Mouse (Mus musculus): ENCODE data around the gene Tada2b.

The Tada2b gene

GRCm38 (mm10) chr5:36484171-36484990 is at the start of gene Tada2b, which contains the start of gene Ccdc96:
TSS of gene Tada2b (minus strand) at chr5:36484285.
TSS of gene Ccdc96 (plus strand) at chr5:36484588.
- peak; percentile 92 for DNase-seq (ENCODE audit: low spot score)

GRCm38 (mm10) chr5:36530129-36530751 is 46.2 kb upstream of the Tada2b start:
- peak; percentile 85 for DNase-seq (ENCODE audit: low spot score)

- no peak for DNase-seq (ENCODE audit: low spot score)
Observed at GRCm38 (mm10) chr5:36529698-36530097, 45.6 kb upstream of the Tada2b start.

GRCm38 (mm10) chr5:36526921-36527320 is 42.8 kb upstream of the Tada2b start:
- no peak for DNase-seq (ENCODE audit: low spot score)

- DNase-seq (ENCODE audit: low spot score): no peak
Observed at GRCm38 (mm10) chr5:36526274-36526673, 42.2 kb upstream of the Tada2b start.

- DNase-seq (ENCODE audit: low spot score): no peak
Observed at GRCm38 (mm10) chr5:36525216-36525615, 41.1 kb upstream of the Tada2b start.

- DNase-seq (ENCODE audit: low spot score): no peak
Observed at GRCm38 (mm10) chr5:36523219-36523703, 39.2 kb upstream of the Tada2b start.

GRCm38 (mm10) chr5:36522782-36523181 is 38.7 kb upstream of the Tada2b start:
- DNase-seq (ENCODE audit: low spot score): no peak

GRCm38 (mm10) chr5:36519751-36520150 is 35.7 kb upstream of the Tada2b start:
- DNase-seq (ENCODE audit: low spot score): no peak

- no peak for DNase-seq (ENCODE audit: low spot score)
Observed at GRCm38 (mm10) chr5:36517596-36517995, 33.5 kb upstream of the Tada2b start.

GRCm38 (mm10) chr5:36515558-36515957 is 31.5 kb upstream of the Tada2b start:
- no peak for DNase-seq (ENCODE audit: low spot score)

GRCm38 (mm10) chr5:36515126-36515525 is 31.0 kb upstream of the Tada2b start:
- no peak for DNase-seq (ENCODE audit: low spot score)

GRCm38 (mm10) chr5:36510956-36511355 is 26.9 kb upstream of the Tada2b start:
- no peak for DNase-seq (ENCODE audit: low spot score)

- no peak for DNase-seq (ENCODE audit: low spot score)
Observed at GRCm38 (mm10) chr5:36508351-36508750, 24.3 kb upstream of the Tada2b start.

- no peak for DNase-seq (ENCODE audit: low spot score)
Observed at GRCm38 (mm10) chr5:36505643-36506042, 21.6 kb upstream of the Tada2b start.

- no peak for DNase-seq (ENCODE audit: low spot score)
Observed at GRCm38 (mm10) chr5:36505235-36505634, 21.1 kb upstream of the Tada2b start.

GRCm38 (mm10) chr5:36494709-36495108 is 10.6 kb upstream of the Tada2b start:
- DNase-seq (ENCODE audit: low spot score): no peak

GRCm38 (mm10) chr5:36493919-36494318 is 9.8 kb upstream of the Tada2b start:
- no peak for DNase-seq (ENCODE audit: low spot score)

GRCm38 (mm10) chr5:36489225-36489624 is 5.1 kb upstream of the Tada2b start:
- no peak for DNase-seq (ENCODE audit: low spot score)

GRCm38 (mm10) chr5:36485306-36485705 is 1.2 kb upstream of the Tada2b start:
- DNase-seq (ENCODE audit: low spot score): no peak

GRCm38 (mm10) chr5:36483203-36484101 is 633 bp downstream of the Tada2b start:
- DNase-seq (ENCODE audit: low spot score): no peak

GRCm38 (mm10) chr5:36481114-36481513 is 3.0 kb downstream of the Tada2b start:
- DNase-seq (ENCODE audit: low spot score): no peak

All from ovary, postnatal 14 days (tissue).